Mouse (Mus musculus) bone marrow, adult 2 months (tissue): Measurements from ENCODE around the gene Rrbp1.

Source experiments
- CTCF ChIP-seq: fragments of 200-500 bp; IDR thresholded peaks from 2 replicates; pipeline ENCODE4 v1.5.1; 2011; ENCODE audit warnings: low read length, control low read depth; ENCODE audit not compliant: control insufficient read depth, insufficient read depth
- POLR2A ChIP-seq: fragments of 200-500 bp; IDR thresholded peaks from 2 replicates; pipeline ENCODE4 v1.6.1; 2011; ENCODE audit warnings: low read depth, mild to moderate bottlenecking, control low read depth, low read length, borderline replicate concordance; ENCODE audit not compliant: control insufficient read depth

DNA sequence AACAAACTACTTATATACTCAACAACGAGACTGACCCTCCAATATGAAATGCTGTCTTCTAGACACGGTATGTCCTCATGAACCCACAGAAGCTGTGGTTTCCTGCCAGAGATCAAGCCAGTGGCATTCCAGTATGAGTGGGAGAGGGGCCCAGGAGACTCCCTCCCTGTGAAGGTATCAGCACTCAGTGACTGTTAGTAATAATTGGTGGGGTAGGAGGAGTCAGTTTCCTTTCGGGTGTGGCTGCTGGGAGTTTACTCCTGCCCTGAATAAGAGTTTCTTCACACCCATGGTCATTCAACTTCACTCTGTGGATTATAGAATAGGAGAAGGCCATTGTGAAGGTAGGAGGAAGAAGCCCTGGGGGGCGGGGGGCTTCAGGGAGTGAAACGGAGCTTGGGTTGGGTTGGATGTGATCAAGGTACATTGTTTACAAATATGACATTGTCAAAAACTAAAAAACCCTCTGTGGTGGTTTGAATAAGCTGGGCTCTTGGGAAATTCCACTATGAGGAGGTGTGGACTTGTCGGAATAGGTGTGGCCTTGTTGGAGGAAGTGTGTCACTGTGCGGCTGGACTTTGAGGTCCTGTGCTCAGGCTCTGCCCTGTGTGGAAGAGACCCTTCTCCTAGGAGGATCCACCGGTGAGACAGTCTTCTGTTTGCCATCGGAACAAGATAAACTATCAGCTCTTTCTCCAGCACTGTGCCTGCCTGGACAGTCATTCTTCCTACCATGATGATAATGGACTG lies 111.4 kb downstream of the Rrbp1 start:
- TF ChIP-seq CTCF (no peak), POLR2A (no peak)
